Mouse (Mus musculus): Measurements from ENCODE around the gene Cdc37.
A peak's percentile ranks its signal among the peaks of the same experiment; 100 is the strongest.

Cdc37 gene

GRCm38 (mm10) chr9:21135941-21136381 lies 13.8 kb downstream of the Cdc37 start:
- DNase-seq (ENCODE audit: low read depth, low spot score), result peak; percentile 73

- DNase-seq (ENCODE audit: low read depth, low spot score), result peak; percentile 63
Observed at GRCm38 (mm10) chr9:21135329-21135890, 14.4 kb downstream of the Cdc37 start.

DNA sequence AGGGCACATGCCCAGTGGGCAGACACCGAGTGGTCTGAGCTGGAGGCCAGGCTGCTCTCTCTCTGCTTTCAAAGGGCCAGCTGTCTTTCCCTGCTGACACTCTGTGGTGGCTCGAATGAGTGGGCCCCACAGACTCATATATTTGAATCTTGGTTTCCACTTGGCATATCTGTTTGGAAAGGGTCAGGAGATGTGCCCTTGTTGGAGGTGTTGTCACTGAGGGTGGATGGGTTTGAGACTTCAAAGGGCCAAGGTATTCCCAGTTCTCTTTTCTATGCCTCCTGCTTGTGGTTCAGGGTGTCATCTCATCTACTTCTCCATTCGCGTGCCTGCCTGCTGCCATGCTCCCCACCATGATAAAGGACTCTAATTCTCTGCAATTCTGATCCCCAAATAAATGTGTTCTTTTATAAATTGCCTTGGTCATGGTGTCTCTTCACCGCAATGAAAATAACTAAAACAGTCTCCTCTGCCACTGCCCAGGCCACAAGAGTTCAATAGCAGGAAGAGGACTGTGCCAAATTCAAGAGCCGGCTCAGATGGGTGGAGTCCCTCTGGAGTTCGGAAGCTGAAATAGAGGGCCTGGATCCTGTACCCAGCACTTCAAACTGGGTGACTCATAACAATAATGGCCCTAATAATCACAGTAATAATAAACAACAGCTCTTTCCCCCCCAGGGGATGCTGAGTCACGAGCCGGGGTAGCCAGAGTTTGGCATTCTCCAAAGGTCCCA lies 15.0 kb downstream of the Cdc37 start:
- DNase-seq (ENCODE audit: low read depth, low spot score), result no peak

- peak; percentile 78 for DNase-seq (ENCODE audit: low read depth, low spot score)
Observed at GRCm38 (mm10) chr9:21133064-21133707, 16.6 kb downstream of the Cdc37 start.

DNA sequence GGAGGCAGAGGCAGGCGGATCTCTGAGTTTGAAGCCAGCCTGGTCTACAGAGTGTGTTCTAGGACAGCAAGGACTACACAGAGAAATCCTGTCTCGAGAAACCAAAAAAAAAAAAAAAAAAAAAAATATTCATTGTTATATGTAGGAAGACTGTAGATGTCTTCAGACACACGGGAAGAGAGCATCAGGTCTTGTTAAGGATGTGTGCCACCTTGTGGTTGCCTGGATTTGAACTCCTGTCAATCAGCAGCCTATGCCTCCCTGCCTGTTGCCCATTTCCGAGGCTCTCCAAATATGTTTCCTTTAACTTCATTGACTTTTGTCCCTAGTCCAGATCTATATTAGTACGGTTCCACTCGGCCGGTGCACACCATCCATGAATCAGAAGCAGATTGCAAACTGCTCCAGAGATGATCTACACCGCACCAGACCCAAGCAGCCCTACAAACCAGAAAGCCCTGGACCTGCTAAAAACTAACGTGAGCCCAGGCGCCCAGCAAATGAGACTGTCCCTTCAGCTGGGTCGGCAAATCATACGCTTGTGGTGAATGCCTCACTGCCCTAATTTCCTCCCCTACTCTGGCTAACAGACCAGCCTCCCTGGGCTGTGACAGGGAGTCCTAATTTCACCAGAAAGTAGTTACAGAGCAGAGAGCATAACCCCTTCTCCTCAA lies 17.5 kb downstream of the Cdc37 start:
- peak; percentile 62 for DNase-seq (ENCODE audit: low read depth, low spot score)

DNA sequence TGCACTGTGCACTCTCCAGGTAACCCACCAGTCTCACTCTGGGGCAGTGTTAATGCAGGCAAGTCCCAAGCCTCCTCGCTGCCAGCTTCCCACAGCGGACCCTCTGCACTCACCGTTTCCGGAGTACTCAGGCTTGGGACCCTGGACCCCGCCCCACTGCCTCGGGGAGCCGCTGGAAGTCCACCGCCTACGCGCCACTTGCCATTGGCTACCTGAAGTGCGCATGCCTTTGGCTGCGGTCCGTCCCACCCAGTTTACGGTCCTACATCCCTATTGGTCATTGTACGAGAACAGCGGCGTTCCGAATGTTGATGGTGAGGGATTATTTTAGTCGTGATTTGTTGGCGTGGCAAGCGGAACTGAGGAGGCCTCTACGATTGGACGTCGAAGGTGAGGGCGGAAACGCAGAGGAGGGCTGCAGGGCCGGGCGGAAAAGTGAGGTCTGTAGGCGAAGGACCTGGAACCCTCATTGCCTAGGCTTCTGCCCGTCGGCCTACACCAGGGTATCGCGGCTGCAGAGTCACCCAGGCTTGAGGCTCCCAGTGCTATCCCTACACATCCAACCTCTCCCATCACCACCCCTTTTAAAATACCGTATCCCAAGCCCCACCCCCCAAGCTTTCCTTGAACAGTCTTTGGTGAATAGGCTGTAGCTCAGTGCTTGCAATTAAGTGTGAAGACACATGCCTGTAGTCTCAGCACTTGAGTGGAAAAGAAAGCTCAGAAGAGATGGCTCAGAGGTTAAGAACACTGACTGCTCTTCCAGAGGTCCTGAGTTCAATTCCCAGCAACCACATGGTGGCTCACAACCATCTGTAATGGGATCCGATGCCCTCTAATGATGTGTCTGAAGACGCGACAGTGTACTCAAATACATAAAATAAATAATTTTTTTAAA lies 18.5 kb downstream of the Cdc37 start, which contains the start of gene Tyk2:
Tyk2 (minus strand) TSS at position 185 of the 898 bp plus-strand sequence.
- peak; percentile 94 for DNase-seq (ENCODE audit: low read depth, low spot score)

DNA sequence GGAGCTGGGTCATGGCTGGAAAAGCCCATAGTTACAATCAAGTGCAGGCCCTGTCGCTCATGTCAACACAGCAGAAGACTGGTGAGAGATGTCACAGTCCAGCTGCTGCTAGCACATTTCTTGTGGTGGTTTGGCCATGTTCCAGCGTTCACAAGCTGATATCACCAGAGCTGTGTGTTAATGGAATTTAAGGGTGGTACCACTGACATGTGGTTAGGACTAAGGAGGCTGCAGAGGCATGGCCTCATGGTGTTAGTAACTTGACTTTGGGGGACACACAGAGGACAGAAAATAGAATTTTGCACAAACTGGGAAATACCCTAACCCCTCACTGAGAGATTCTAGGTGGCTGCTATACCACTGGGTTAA lies 23.5 kb downstream of the Cdc37 start:
- DNase-seq (ENCODE audit: low read depth, low spot score), result no peak

DNA sequence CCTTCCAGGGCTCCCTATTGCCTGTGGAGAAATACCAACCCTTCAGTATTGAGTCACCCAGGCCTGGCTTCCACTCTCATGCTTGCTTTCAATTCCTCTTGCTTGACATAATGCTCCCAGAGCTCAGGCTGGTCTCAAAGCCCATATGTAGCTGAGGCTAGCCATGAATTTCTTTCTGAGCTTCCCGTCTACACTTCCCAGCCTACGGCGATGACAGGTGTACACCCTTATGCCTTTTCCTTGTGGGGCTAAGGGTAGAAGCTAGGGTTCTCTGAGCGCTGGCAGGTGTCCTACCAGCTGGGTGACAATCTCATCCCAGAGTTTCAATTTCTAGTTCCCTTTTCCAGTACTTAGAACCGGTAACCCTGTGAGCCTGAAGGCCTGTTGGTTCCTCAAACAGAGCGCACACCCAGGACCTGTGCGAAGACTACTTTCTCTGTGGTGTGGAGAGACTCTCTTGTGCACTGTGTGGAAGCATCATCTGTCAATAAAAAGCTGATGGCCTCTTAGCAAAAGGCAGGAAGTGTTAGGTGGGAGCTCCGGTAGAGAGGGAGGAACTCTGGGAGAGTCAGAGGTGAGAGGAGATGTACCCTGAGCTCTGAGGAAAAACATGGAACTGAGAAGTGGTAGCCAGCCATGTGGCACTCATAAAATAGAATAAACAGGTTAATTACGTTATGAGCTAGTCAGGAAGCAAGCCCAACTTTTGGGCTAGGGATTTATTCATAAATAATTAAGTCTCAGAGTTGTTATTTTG lies 24.1 kb downstream of the Cdc37 start:
- DNase-seq (ENCODE audit: low read depth, low spot score), result no peak

GRCm38 (mm10) chr9:21124837-21125236 lies 24.9 kb downstream of the Cdc37 start:
- no peak for DNase-seq (ENCODE audit: low read depth, low spot score)

- no peak for DNase-seq (ENCODE audit: low read depth, low spot score)
Observed at GRCm38 (mm10) chr9:21121483-21121882, 28.3 kb downstream of the Cdc37 start.

DNA sequence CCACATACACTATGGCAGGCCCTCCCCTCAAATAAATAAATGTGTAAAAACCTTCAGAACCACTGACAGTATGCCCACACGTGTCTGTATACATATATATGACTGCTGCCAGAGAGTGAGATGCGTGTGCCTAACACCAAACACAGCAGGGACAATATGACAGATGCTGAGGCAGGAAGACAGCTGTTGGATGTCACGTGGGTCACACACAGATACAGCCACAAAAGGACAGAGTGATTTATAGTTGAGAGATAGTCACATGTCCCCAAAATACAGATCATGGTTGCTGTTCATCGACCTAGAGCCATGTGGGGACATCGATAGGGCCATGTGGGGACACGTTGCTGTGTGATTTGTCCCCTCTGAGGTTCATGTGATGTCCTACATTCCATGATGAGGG lies 32.7 kb downstream of the Cdc37 start:
- no peak for DNase-seq (ENCODE audit: low read depth, low spot score)

- no peak for DNase-seq (ENCODE audit: low read depth, low spot score)
Observed at GRCm38 (mm10) chr9:21115105-21115504, 34.7 kb downstream of the Cdc37 start.

DNA sequence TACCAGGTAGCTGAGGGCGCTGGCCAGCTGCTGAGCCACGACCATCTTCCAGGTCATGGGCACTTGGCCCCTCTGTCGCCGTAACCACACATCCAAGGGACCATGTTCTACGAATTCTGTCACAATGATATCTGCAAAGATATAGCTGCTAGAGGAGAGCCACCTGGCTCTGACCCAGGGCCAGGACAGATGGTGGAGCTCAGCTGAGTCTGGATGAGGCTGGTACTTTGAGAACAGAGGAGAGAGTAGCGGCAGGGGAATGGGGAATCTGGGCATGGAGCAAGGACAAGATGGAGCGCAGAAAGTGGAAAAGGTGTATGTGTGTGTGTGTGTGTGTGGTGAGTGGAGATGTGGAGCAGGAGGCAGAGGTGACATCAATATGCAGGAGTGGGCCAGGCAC lies 35.6 kb downstream of the Cdc37 start:
- no peak for DNase-seq (ENCODE audit: low read depth, low spot score)

- no peak for DNase-seq (ENCODE audit: low read depth, low spot score)
Observed at GRCm38 (mm10) chr9:21113751-21114150, 36.0 kb downstream of the Cdc37 start.

GRCm38 (mm10) chr9:21107607-21108237 lies 42.1 kb downstream of the Cdc37 start:
- no peak for DNase-seq (ENCODE audit: low read depth, low spot score)

DNA sequence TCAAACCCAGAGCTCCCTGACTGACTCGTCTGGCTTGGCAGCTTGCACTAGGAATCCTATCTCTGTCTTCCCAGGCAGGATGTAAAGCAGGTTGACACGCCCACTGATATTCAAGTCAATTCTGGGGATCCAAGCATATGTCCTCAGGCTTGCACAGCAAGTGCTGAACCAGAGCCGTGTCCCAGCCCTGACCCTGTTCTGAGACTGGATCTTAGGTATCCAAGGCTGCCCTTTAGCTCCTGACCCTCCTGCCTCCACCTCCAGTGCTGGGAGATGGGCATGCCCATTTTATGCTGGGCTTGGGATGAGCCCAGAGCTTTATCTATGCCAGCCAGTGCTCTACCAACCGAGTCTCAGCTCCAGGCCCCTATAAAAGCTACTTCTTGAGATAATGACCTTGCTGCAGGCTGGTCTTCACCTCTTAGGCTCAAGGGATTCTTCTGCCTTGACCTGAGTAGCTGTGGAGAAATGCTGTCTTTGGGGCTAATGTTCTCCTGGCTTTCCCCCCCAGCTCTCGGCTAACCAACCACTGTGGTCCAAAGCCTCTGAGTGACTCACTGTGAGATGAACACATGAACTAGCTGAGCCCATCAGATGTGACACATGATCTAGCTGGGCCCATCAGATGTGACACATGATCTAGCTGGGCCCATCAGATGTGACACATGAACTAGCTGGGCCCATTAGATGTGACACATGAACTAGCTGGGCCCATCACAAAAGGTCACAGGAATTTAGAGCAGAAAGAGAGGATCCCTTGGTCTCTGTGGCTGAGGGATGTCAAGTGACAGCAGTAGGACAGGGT lies 43.8 kb downstream of the Cdc37 start:
- no peak for DNase-seq (ENCODE audit: low read depth, low spot score)

GRCm38 (mm10) chr9:21104814-21105213 lies 45.0 kb downstream of the Cdc37 start:
- DNase-seq (ENCODE audit: low read depth, low spot score), result no peak

GRCm38 (mm10) chr9:21102076-21102475 lies 47.7 kb downstream of the Cdc37 start:
- DNase-seq (ENCODE audit: low read depth, low spot score), result no peak

- peak; percentile 23 for DNase-seq (ENCODE audit: low read depth, low spot score)
Observed at GRCm38 (mm10) chr9:21100447-21101161, 49.2 kb downstream of the Cdc37 start.

Data from CD4-positive, CD25-positive, alpha-beta regulatory T cell, adult 2 months (primary cell).